Mouse (Mus musculus) megakaryocyte, adult 5-6 weeks (primary cell): ENCODE measurements at regions not wholly inside any gene's neighbourhood (a gene's known extent, or its start where the extent isn't known, plus 50 kb on each side); places are given as distances from the start of the nearest gene placed in this dataset.

ENCODE experiments used
- ATAC-seq: 2 replicates; pipeline ENCODE4 v1.8.0; 2016; ENCODE audit warnings: mild to moderate bottlenecking, inconsistent platforms; ENCODE audit not compliant: poor library complexity, severe bottlenecking

- no peak for ATAC-seq
These were observed 338.8 kb upstream of the 5930422O12Rik start for GRCm38 (mm10) chr8:33089731-33090130.

DNA sequence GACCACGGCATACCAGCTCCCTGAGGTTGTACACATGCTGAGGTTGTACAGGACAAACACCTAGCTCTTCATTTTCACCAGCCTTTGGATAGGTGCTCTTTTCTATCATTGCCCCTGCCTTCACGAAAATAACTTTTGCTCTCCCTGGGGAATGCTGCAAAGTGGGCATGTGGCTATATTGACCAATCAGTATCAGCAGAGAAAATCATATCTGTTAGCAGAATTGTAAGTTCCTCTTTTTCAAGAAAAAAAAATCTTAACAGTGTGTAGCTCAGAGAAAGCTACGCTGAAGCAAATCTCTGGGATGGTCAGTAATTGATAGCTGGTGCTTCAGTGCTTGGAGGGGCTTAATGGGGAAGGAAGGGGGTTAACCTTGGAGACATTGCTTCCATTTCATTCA lies 319.6 kb upstream of the 5930422O12Rik start:
- no peak for ATAC-seq

GRCm38 (mm10) chr8:33115271-33116236 lies 313.0 kb upstream of the 5930422O12Rik start:
- no peak for ATAC-seq

DNA sequence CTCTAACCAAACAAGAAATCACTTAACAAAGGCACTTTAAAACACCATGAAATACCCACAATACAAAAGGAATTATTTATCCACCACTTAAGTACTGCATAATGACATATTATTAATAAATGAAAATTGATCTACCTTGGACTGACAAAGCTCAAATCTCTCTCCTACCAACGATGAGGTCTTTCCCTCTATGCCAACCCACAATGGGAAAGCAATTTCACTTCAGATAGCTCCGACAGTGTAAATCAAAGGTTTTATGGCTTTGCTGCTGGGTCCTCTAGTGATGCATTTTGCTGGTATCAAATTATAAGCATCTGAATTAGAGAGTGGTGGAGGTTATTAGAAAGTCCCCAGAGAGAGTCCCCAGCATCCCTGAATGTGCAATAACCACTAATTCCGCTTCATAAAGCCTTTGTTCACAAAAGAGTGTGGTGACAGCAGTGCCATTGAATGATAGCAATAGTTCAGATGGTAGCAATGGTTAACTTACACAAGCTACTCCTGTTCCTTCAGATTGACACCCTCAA lies 305.4 kb upstream of the 5930422O12Rik start:
- ATAC-seq = no peak

- no peak for ATAC-seq
These were observed 301.5 kb upstream of the 5930422O12Rik start for GRCm38 (mm10) chr8:33126981-33127380.

GRCm38 (mm10) chr8:33138874-33139273 lies 289.6 kb upstream of the 5930422O12Rik start:
- ATAC-seq = no peak

- ATAC-seq = no peak
These were observed 288.7 kb upstream of the 5930422O12Rik start for GRCm38 (mm10) chr8:33139850-33140249.

DNA sequence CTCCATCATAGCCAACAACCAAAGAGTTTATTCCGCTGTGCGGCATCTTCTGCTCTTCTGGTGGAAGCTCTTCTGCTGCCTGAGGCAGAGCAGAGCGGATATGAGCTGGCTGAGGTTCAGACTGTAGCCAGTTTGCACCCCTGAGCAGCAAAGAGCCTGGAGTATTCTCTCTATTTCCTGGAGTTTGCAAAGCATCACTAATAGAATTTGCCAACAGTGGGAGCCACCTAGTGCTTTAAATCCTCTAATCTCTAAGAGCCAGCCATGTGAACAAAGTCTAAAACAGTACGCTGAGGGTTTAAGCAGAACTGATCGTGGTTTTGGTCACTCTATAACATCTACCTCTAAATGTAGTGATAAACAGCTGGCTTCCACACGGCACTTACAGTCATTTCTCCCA lies 250.9 kb upstream of the 5930422O12Rik start:
- no peak for ATAC-seq

DNA sequence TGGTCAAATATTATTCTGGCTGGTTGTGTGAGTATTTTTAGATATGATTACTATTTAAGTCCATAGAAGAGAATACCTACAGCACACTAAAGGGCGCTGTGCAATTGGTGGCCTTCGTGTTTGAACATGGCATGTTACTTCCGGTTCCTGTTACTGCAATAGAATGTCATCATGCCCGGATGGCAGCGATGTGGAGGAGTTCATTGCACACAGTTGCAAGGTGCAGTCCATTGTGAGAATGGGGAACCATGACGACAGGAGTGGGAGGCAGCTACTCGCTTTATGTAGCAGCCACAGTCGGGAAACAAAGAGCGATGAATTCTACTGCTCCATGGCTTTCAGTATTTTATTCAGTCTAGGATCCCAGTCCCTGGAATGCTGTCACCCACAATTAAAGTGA lies 245.5 kb upstream of the 5930422O12Rik start:
- peak; percentile 93 for ATAC-seq
